Mouse (Mus musculus) right cerebral cortex, postnatal 10 days (tissue): Measurements from ENCODE around the gene Rfesd.

Experiments used
- DNase-seq, 2 experiments: peaks; one replicate each; pipeline ENCODE4 v3.0.0; 2021; ENCODE audit warnings: low spot score in 2 of 2

Rfesd gene

DNA sequence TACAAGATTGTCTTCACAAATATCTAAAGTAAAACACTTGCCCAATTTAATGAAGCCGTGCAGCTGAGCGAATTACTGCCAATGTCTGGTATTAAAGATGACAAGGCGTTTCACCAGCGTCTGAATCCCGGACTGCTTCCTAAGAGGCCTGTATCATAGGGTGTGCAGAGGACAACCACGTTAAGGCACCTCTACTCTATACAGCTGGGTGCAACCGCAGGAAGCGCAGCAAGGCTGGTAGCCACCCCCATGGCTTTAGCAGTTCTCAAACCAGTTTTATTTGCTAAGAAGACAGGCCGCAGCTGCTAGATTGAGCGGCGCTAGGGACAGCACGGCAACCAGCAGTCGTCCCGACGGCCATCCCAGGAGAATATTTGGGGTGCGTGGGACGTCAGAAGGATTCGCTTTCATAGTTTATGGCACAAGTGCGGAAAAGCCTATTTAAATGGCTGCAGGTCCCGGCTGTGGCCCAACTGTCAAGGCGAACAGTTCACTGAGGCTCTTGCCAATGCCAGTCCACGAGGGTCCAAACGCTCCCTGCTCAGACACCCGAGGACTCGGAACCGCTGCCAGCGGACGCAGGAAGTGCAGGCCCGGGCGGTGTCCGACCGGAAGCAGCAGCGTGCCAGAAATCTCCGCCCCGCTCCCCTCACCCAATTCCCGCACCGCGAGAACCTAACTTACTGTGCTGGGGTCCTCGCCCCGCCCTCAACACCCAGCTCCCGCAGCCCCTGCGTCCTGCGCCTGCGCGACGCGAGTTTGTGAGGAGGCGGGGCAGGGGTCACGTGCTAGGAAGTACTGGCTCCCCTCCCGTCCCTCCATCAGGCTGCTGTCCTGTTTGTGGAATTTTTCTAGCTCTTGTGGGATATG is at the start of gene Rfesd:
TSS of gene Rfesd (minus strand) at position 746 of the 870 bp plus-strand sequence.
- DNase-seq, result peak; percentile 98

DNA sequence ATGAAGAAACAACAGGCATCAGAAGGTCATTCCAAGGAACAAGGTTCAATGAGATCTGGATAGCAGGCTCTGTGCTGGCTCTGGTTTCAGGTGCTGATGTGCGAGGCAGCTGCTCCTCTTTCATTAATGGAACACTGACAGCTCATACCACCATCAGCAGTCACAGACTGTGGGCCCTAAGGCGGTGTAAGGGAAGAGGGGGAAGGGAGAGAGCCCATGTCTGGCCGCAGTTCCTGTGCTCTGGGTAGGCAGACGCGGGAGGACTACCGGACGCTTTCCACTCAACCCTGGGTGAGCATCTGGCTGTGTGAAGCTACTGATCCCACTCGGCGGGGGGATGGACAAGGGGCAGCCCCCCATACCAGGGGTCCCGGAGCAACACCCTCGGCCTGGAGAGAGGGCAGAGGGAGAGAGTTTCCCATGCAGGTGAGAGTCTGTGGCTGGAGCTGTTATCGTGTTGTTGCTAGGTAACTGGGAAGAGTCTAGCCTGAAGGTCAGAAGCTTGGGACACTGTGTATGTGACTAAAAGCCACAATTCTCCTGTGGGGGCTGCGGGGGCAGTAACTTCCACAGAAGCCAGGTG is 45.9 kb upstream of the Rfesd start:
- no peak for DNase-seq

DNA sequence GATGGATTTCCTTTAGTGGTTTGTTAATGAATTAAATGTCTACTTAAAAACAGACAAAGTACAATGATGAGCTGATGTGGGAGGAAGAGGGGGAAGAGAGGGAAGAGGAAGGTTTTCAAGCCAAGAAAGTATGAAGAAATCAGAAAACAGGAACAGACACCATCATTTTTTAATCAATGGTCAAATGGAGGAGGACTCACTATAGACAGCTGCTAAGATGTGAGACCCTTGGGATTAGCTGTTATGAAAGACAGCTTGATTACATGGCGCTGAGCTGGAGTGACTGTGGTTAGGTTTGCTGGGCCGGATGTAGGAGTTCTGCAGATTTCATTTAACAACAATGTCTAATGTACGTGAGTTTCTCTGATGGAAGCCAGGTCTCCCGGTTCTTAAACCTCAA is 45.0 kb upstream of the Rfesd start:
- DNase-seq, result no peak

DNA sequence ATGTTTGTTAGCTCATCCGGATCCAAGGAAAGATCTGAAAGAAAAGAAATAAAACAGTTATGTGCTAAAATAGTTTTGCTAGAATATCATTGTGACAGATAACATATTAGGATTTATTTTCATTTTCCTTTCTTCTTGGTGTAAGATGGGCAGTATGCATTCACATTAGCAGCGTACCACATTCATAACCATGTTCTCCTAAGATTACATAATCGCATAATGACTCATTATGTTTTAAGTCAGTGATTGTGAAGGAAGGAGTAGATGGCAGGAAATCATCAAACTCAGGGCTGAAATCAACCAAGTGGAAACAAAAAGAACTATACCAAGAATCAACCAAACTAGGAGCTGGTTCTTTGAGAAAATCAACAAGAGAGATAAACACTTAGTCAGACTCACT is 44.0 kb upstream of the Rfesd start:
- DNase-seq, result no peak

DNA sequence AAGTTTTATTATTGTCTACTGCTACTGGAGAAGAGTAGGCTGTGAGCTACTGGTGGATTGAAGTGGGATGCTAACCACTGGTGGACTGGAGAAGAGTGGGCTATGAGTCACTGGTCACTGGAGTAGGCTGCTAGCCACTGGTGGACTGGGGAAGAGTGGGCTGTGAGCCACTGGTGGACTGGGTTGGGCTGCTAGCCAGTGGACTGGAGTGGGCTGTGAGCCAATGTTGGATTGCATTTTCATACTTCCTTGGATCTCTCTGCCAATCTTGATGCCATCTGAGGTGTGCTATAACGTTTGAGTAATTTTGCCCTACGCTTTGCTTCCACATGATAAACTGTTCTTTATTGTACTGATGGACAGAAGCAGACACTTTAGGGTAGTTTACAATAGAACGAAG is 43.6 kb upstream of the Rfesd start:
- DNase-seq, result no peak

DNA sequence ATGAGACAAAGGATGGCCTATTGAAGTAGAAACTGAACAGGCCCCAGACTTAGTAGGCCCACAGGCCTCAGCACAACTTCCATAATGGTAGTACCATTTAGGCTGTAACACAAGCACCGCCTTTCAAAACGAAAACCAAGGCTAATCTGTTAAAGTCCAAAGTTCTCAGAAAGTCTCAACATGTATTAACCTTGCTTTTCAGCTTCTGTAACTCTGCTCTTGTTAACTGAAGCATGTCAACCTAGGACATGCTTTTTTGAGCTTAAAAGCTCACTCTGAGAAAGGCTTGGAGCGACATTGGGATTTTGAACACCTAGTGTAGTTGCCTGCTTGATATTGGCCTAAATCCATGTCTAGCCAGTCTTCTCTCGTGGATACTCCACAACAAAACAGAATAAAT is 41.1 kb upstream of the Rfesd start:
- DNase-seq, result no peak

DNA sequence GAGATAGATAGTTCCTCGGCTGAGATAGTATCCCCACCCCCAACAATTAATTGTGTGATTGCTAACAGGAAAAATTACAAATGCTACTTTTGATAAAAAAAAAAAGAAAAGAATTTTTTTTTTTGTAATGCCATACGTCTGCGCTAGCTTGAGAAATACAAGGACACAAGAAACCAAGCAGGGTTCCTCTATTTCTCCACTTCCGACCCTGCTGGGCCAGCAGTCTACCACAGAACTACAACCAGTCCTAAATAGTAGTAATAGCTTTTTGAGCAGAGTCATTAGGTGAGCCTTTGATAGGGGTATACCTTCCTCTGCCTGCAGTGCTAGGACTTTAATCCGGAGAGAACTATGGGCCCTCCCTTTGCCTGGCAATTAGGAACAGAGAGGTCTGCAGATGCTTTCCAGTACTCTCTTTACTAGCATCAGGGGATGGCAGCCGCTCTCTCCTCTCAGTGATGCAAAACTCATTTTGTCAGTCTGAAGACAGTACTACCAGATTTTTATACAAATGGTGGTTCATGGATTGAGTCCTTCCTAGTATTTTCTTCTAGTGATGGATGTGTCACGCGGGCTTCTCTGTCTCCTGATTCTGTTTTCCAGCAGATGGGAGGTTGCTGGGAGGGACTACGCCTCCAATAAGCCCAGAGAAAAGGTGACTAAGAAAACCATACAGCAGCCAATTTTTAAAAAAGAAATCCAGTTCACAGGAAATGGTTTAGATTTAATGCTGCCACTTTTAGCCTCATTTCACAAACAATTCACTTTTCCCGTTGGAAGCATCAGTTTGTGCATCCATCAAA is 38.9 kb upstream of the Rfesd start:
- no peak for DNase-seq

DNA sequence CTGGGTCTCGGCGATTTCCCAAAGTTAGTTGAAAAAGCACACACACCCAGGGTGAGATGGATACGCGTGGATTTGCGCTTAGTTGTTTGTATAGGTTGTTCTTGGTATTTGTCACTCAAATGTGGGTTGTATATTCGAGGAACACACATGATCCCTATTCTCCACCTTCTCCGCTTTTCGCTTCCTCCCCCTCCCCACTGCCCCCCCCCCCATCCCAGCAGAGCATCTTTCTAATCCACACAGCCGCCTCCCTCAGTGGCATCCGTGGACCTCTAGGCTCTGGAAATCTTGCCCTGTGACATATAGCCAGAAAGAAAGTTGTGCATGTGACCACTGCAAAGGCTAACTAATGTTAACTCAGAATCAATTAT is 38.4 kb upstream of the Rfesd start, which contains the start of gene Gpr150:
TSS of gene Gpr150 (minus strand) at position 101 of the 371 bp plus-strand sequence.
- no peak for DNase-seq

DNA sequence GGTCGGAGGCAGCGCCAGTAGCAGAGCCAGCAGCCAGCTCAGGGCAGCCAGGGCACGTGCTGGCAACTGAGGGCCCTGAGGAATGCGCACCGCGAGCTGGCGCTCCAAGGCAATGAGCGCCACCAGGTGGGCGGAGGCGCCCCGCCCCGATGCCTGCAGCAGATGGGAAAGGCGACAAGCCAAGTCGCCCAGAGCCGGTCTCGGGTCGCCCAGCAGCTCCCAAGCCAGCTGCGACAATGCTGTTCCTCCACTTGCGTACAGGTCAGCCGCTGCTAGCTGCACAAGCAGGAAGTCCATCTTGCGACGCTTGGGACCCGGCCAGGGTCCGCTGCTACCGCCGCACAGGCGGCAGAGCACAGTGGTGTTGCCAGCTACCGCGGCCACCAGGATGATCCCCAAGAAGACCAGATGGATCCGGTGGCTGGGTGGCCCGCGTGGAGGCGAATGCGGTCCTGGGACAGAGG is 37.8 kb upstream of the Rfesd start:
- peak; percentile 78 to 80 for DNase-seq

DNA sequence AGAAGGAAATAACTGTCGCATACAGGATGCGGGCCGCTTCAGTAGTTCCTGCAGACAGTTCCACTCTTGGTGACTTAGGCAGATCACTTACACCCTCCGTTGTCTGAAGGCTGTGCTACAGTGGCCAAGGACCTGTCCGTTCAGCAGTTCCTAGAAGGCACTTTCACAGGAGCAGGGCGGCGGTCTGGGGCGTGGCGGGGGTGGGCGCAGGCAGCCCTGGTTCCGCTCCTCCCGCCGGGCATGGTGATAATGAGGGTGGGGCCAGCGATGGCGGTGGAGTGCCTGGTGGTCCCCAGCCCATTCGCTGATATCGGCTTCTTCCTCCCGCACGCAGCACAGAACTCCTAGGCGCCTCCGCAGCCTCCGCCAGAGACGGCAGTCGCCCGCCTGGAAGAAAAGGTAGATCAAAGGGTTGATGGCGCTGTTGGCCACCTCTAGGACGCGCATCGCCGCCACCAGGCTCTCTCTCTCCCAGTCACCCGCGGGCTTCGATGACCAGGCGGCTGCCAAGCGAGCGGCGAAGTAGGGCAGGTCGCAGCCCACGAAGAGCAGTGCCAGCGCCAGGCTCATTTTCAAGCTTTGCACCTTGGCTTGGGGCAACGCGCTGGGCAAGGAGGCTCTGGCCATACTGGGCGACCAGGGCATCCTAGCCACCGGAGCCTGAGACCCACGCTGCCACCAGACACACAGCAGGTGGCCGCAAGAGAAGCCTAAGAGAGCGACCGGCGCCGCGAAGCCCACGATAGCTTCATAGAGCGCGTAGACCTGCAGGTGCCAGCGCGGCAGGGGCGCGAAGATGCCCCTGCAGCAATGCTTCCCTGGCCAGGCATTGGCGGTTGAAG is 37.1 kb upstream of the Rfesd start:
- DNase-seq, result peak; percentile 43 to 47

DNA sequence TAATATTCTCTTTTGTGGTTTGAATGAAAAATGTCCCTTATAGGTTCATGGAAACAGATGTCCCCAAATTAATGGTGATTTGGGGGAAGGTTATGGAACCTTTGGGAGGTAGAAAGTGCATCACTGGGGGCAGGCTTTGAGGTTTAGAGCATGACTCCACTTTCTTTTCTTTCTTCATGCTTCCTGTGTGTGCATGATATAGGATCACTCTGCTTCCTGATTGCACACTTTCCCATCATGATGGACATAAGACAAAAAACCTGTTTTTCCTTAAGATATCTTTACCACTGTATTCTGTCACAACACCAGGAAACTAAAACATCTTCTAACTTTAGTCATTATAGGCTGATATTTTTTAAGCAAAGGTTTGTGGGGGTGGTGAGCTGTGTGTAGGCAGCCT is 26.5 kb upstream of the Rfesd start:
- no peak for DNase-seq

DNA sequence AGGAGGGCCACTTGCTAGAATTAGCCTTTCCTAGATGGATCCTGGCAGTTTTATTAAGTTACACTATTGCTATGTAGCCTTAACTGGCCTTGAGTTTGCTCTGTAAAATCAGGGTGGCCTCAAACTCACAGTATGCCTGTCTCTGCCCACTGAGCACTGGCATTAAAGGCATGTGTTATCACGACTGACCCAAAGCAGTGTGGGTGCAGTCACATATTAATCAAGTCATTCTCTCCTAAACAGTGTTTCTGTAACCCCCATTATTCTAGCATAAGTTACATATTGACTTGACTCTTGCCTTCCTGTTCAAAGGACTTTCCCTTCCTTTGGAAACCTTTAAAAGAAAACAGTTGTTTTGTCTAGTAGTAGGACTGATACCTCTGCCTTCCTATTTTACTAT is 23.9 kb upstream of the Rfesd start:
- DNase-seq, result no peak

DNA sequence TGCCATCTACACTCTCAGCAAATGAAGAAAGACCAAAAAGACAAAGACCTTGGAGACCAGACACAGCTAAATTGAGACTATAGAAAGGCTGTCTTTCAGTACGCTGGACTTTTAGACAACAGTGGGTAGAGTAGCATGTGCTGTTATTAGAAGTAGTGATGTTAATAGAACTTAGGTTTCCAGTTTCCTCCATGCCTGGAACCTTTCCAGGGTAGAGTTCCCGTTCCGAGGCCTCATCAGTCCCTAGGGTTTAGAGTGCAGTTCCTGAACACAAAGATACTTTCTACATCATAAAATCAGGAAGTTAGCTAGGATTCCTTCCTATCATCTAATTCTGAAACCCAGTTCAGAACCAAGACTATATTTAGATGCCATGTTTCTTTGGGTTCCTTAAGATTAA is 6.1 kb upstream of the Rfesd start:
- no peak for DNase-seq

DNA sequence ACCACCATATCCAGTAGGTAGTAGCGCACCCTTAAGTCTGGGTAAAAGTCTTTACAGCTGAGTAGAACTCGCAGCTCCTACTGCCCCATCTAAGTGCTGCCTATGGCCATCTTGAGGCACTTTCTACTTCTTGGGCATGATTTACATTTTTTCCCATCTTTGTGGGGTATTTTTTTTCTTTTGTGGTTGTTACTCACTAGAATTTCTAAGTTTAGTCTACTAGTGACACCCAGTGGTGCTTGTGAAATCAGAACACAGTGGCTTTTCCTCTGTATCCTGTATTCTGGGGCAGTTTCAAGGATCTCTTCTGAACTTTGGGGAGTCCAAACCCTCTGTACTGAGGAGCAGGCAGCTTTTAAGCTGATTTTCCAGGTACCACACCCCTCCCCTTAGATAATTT is 3.3 kb upstream of the Rfesd start:
- no peak for DNase-seq

DNA sequence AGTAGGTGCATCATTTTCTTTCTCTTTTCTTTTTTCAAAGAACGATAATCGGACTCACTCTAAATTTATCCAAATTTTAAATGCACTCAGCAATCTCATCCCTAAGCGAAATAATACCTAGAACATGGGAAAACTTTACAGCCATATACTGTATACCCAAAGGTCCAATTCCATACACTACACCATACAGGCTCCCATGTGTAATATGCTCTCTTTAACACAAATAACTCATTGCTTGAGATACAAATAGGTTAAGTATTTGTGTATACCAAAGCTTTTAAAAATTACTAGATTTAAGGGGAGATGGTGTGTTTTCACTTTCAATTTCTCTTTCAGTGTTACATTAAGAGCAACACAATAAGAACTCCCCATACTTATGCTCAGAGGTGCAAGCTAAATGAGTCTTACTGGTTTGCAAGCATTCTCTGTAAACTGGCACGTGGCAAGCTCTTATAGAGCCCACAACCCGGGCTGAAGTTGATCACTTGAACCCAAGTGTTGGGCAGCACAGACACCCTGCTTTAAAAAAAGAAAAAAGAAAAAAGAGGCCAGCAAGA is 403 bp upstream of the Rfesd start:
- DNase-seq, result no peak

DNA sequence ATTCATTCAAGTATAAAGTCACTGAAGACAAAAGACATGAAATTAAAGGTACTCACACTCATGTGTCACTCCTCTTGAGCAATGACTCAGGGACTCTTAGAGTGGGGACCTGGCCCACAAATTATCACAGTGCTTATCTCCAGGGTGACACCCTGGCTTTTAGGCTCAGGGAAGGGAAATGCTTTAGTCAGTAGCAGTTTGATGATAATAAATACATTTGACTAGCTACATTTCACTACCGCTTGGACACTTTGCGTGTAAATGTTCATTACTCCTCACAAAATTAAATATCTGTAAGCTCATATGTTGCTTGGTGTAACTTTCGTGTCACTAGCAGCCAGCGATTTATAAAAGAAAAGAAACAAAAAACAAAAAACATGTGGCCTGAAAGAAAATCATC is 1.1 kb downstream of the Rfesd start:
- no peak for DNase-seq

DNA sequence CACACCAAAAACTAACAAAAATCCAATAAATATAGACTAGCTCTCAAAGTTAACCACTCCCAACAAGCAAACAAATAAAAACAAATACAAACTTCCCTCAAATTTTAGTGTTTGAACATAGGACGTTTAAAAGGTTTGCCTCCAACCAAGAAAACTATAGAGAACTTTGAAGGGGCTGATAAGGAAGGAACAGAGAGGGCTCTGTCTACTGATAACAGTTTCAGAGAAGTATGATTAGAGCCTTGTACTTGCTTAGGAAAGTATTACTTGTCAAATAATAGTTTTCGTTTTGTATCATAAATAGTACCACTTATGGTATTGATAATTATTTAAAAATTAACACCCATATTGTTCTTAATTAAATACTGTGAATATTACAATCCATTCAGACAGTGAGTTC is 4.0 kb downstream of the Rfesd start:
- DNase-seq, result no peak

DNA sequence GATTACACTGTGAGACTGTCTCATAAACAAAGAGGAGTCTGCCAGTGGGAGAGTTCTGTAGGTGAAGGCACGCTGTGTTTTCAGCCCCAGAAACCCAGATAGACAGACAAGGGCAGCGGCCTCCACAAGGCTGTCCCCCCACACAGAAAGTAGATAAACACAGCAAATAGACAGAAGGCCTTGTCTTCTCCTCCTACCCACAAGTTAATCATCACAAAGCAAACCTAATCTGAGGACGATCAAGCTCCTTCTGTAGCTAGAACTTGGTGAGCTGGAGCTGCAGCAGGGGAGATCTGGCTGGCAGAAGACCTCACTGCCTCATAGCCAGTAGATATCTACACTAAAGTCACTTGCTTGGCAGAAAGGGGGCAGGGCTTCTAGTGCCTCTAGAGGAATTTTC is 15.2 kb downstream of the Rfesd start:
- DNase-seq, result no peak

DNA sequence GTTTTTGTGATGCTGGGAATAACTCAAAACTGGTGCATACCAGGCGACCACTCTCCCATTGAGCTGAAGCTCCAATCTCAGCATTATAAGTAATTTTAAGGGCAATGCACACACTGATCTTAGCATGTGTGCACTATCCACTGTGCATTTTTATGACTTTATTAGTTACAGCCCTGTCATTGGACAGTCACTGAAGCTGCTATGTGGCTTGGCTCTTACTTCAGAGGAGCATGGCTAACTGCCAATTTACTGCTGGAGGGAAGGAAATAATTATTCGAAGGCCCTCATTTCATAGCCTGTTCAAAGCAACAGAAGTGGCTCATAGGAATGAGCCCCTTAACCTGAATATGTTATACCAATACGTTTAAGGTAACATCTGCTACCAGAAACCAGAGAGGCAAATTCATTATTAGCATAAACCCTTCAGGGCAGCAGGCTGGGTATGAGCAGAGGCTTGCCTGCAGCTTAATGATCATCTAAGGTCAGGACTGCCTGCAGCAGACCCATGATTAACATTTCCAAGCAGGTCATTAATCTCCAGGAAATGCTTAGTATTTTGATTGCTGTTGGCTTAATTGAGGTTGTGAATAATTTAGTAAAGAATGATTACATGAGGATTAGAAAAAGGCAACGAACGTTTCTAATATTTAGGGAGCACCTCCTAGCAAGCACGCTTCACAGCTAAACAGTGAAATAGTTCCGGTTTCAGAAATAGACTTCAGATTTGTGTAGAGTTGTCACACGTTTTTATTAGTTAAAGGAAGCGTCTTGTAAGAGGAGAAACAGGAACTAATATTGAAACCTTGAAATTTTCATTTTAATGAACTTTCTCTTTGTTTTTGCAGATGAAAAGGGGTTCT is 26.1 kb downstream of the Rfesd start:
- peak in 1 of 2 experiments; percentile 28 for DNase-seq

DNA sequence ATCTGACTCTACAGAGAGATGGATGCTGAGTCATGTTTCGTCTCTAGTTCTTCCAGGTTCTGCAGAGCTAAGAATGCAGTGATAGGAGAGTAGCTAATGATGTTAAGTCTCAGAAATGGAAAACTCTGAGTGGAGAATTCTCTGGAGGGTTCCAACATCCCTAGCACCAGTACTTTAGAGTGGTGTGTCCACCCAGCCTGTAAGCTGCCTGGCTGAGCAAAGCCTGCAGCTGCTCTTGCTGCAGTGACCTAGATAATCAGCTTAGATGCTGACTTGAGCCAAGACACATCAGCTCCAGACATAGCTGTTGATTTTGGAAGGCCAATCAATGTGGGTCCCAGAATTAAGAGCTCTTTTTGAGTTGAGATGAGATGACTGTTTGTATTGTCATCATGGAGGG is 30.4 kb downstream of the Rfesd start:
- DNase-seq, result peak in 1 of 2 experiments; percentile 27
